Mouse (Mus musculus) midbrain, embryonic 16.5 days (tissue): ENCODE data around the gene Ltbr. TPM values are rescaled to one million over a fixed set of nuclear protein-coding genes. Genes with fewer than 3 reads are reported as not detected.
"Not testable (repeated sequence)": the region's sequence is repeated elsewhere in the genome, so short reads cannot be mapped to it uniquely, and the experiment has no call there.

Source experiments
- ATAC-seq: fragments of 200-750 bp; cut with Nextera tagmentation; 2 replicates; pipeline ENCODE4 v1.8.0; 2017; ENCODE audit warnings: moderate TSS enrichment
- H3K27ac ChIP-seq: fragments of 300-500 bp; sonication (generic); 2 replicates; pipeline ENCODE4 v1.5.1; 2014; ENCODE audit warnings: mild to moderate bottlenecking, low read length, mixed read lengths
- H3K27me3 ChIP-seq: fragments of 300-500 bp; sonication (generic); 2 replicates; pipeline ENCODE4 v1.6.1; 2014; ENCODE audit warnings: low read depth, low read length, mixed read lengths; ENCODE audit not compliant: control insufficient read depth, insufficient read depth
- H3K36me3 ChIP-seq: fragments of 300-500 bp; sonication (generic); 2 replicates; pipeline ENCODE4 v1.6.1; 2014; ENCODE audit warnings: mild to moderate bottlenecking, low read length, moderate library complexity, mixed read lengths; ENCODE audit not compliant: control insufficient read depth, insufficient read depth
- H3K4me1 ChIP-seq: fragments of 300-500 bp; sonication (generic); 2 replicates; pipeline ENCODE4 v1.6.1; 2014; ENCODE audit warnings: mild to moderate bottlenecking, low read length, mixed read lengths; ENCODE audit not compliant: control insufficient read depth, insufficient read depth
- H3K4me2 ChIP-seq: fragments of 300-500 bp; sonication (generic); 2 replicates; pipeline ENCODE4 v1.6.1; 2014; ENCODE audit warnings: mild to moderate bottlenecking, low read length, mixed read lengths
- H3K4me3 ChIP-seq: fragments of 300-500 bp; sonication (generic); 2 replicates; pipeline ENCODE4 v1.5.1; 2014; ENCODE audit warnings: low read depth, mild to moderate bottlenecking, low read length, moderate library complexity, mixed read lengths
- H3K9ac ChIP-seq: fragments of 300-500 bp; sonication (generic); 2 replicates; pipeline ENCODE4 v1.6.1; 2014; ENCODE audit warnings: low read depth, low read length, mixed read lengths
- H3K9me3 ChIP-seq: fragments of 300-500 bp; sonication (generic); replicated peaks from 2 replicates; pipeline ENCODE4 v1.6.1; 2014; ENCODE audit warnings: mild to moderate bottlenecking, low read length, mixed read lengths; ENCODE audit not compliant: control insufficient read depth, poor library complexity, severe bottlenecking
- WGBS: fragments of 180-500 bp; shearing (Covaris S2); extraction: QIAGEN DNeasy Blood & Tissue Kit; methylation state at CpG from one replicate; pipeline ENCODE4 v1.1.7; 2014; 5-methylcytosine and 5-hydroxymethylcytosine counted together
- polyA plus RNA-seq: library from polyadenylated mRNA; unstranded; fragments of >200 nt; fragmentation: Nextera tagmentation; extraction: Ambion mirVana; gene quantifications from 2 replicates; pipeline ENCODE4 v1.2.1, GENCODE M21; 2015

The Ltbr gene
- polyA plus RNA-seq, 1 experiment from 2014 or later = 16.0 TPM

DNA sequence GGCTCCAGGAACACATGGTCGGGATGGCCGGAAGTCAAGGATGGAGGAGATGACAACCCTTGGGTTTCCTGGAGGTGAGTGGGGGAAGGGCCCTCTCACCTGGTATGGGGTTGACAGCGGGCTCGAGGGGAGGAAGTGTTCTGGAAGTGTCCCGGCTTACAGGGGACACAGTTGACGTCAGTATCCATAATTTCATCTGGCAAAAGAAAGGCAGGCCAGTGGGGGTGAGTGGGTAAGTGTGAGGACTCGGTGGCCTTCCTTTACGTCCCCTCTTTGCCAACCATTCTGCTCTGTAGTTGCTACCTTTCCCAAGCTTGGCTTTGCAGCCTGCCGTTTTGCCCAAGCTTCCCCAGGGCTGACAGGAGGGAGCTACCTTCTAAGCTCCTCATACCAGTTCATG, 1.5 kb downstream of the Ltbr start:
- Histone ChIP-seq H3K27ac (no peak overlapping the region), H3K4me1 (peaks cover 13% of the 10 kb centered on the region), H3K9me3 (no peaks in the 10 kb centered on the region), H3K27me3 (no peaks in the 10 kb centered on the region), H3K9ac (no peak overlapping the region), H3K4me3 (no peak overlapping the region), H3K36me3 (no peaks in the 10 kb centered on the region), H3K4me2 (peak overlapping the region; percentile 55; the same call in 1 of the 2 replicates)
- WGBS = 93% methylated on average over 9 of the region's 9 CpGs
- ATAC-seq = no peak

GRCm38 (mm10) chr6:125309406-125309805, 4.3 kb downstream of the Ltbr start:
- Histone ChIP-seq H3K4me3 (no peak overlapping the region), H3K27me3 (no peaks in the 10 kb centered on the region), H3K36me3 (no peaks in the 10 kb centered on the region), H3K4me2 (no peak overlapping the region), H3K4me1 (peaks cover 13% of the 10 kb centered on the region), H3K9me3 (no peaks in the 10 kb centered on the region), H3K27ac (no peak overlapping the region), H3K9ac (no peak overlapping the region)
- no peak for ATAC-seq
- WGBS = 29% methylated on average over 5 of the region's 5 CpGs

GRCm38 (mm10) chr6:125308921-125309320, 4.8 kb downstream of the Ltbr start:
- Histone ChIP-seq H3K9me3 (no peaks in the 10 kb centered on the region), H3K9ac (no peak overlapping the region), H3K27ac (no peak overlapping the region), H3K27me3 (no peaks in the 10 kb centered on the region), H3K4me2 (no peak overlapping the region), H3K4me1 (peaks cover 9% of the 10 kb centered on the region), H3K36me3 (no peaks in the 10 kb centered on the region), H3K4me3 (no peak overlapping the region)
- WGBS = 9% methylated on average over 13 of the region's 13 CpGs
- no peak for ATAC-seq

- H3K27me3 ChIP-seq = no peaks in the 10 kb centered on the region
- 94% methylated on average over 5 of the region's 5 CpGs for WGBS
- H3K4me2 ChIP-seq = no peak overlapping the region
- H3K36me3 ChIP-seq = no peaks in the 10 kb centered on the region
- no peak overlapping the region for H3K27ac ChIP-seq
- no peaks in the 10 kb centered on the region for H3K4me1 ChIP-seq
- H3K4me3 ChIP-seq = no peak overlapping the region
- no peaks in the 10 kb centered on the region for H3K9me3 ChIP-seq
- H3K9ac ChIP-seq = no peak overlapping the region
- ATAC-seq = no peak
Observed at GRCm38 (mm10) chr6:125307091-125307490, 6.6 kb downstream of the Ltbr start.

GRCm38 (mm10) chr6:125305465-125305864, 8.2 kb downstream of the Ltbr start:
- Histone ChIP-seq H3K36me3 (no peaks in the 10 kb centered on the region), H3K9ac (no peak overlapping the region), H3K4me1 (no peaks in the 10 kb centered on the region), H3K27ac (no peak overlapping the region), H3K4me3 (no peak overlapping the region), H3K4me2 (no peak overlapping the region), H3K9me3 (no peaks in the 10 kb centered on the region), H3K27me3 (no peaks in the 10 kb centered on the region)
- WGBS = 98% methylated on average over 6 of the region's 6 CpGs
- ATAC-seq = no peak

DNA sequence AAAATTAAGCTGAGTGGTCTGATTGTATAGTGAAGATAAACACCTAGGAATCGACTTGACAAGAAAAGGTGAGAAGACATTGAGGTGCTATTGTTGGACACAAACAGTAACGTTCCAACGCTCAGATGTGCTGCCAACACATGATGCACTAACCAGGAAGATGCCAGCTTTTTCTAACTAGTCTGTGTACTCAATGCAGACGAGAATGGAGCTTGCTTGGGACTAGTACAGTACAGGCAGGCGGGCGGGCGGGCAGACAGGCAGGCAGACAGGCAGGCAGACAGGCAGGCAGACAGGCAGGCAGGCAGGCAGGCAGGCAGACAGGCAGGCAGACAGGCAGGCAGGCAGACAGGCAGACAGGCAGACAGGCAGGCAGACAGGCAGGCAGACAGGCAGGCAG, 9.3 kb downstream of the Ltbr start:
- not testable (repeated sequence) for H3K4me2 ChIP-seq, H3K4me3 ChIP-seq, H3K27ac ChIP-seq, H3K27me3 ChIP-seq, H3K9me3 ChIP-seq, H3K4me1 ChIP-seq, H3K9ac ChIP-seq, ATAC-seq, H3K36me3 ChIP-seq
- 89% methylated on average over 7 of the region's 7 CpGs for WGBS

DNA sequence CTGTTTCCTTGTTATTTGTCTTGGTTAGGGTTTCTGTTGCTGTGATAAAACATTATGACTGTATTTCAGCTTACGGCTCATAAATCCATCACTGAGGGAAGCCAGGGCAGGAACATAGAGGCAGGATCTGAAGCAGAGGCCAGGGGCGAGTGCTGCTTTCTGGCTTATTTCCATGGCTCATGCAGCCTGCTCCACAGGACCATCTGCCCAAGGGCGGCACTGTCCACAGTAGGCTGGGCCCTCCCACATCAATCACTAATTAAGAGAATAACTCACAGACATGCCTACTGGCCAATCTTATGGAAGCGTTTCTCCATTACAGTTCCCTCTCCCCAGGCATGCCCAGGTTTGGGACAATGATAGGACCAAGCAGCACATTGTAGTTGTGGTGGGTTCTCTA, 10.4 kb downstream of the Ltbr start:
- Histone ChIP-seq H3K27ac (no peak overlapping the region), H3K9ac (no peak overlapping the region), H3K9me3 (no peaks in the 10 kb centered on the region), H3K4me1 (no peaks in the 10 kb centered on the region), H3K27me3 (no peaks in the 10 kb centered on the region), H3K36me3 (no peaks in the 10 kb centered on the region), H3K4me2 (no peak overlapping the region), H3K4me3 (no peak overlapping the region)
- ATAC-seq = no peak
- WGBS = 64% methylated on average over 4 of the region's 4 CpGs

DNA sequence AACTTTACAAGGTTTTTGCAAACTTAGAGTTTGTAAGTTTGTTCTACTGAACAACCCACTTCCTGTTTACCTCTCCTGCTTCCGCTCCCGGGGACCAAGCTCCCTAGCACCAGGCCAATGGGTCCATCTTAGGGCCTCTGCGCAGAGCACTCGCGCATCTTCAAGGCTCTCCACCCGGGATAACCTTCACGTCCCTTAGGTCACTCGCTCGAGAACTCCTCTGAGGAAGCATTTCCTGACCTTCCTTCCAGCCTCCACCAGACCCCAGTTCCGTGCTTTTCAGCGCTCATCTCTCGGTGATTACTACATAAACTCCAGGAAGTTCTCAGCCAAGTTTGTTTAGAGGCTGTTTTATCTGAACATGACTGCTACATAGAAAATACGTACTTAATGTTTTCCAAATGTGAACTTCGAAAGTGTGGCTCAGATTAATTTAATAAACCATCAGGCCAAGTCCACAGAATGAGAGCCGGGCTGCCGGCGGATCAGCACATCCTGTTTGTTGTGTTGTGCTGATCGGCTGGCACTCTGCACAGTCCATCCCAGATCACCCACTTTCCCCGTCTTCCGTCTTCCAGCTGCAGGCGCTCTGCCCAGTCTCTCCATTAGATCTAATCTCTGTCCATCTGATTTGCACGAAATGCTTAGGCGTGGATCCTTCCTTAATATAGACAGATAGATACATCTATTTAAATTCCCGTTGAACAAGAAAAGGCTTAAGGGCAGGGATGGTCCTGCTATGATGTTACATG, 11.3 kb downstream of the Ltbr start:
- Histone ChIP-seq H3K27me3 (no peaks in the 10 kb centered on the region), H3K36me3 (no peaks in the 10 kb centered on the region), H3K9ac (no peak overlapping the region), H3K27ac (no peak overlapping the region), H3K4me3 (no peak overlapping the region), H3K4me2 (no peak overlapping the region), H3K4me1 (no peaks in the 10 kb centered on the region), H3K9me3 (no peaks in the 10 kb centered on the region)
- 86% methylated on average over 24 of the region's 24 CpGs for WGBS
- ATAC-seq = no peak

GRCm38 (mm10) chr6:125300982-125301381, 12.7 kb downstream of the Ltbr start:
- Histone ChIP-seq H3K36me3 (no peaks in the 10 kb centered on the region), H3K9me3 (no peaks in the 10 kb centered on the region), H3K27ac (no peak overlapping the region), H3K4me1 (no peaks in the 10 kb centered on the region), H3K9ac (no peak overlapping the region), H3K4me2 (no peak overlapping the region), H3K27me3 (no peaks in the 10 kb centered on the region), H3K4me3 (no peak overlapping the region)
- WGBS = 60% methylated on average over 1 of the region's 1 CpGs
- no peak for ATAC-seq
